Mouse (Mus musculus) stomach, postnatal 0 days (tissue): ENCODE results near the gene Usp16. TPM values are rescaled to one million over a fixed set of nuclear protein-coding genes. Genes with fewer than 3 reads are reported as not detected.

Experiments
- ATAC-seq: fragments of 200-750 bp; cut with Nextera tagmentation; 2 replicates; pipeline ENCODE4 v1.8.0; 2017; ENCODE audit not compliant: low FRiP score, low TSS enrichment
- DNase-seq: peaks from one replicate; pipeline ENCODE4 v3.0.0-alpha.2; 2016; ENCODE audit warnings: low spot score
- H3K27ac ChIP-seq: fragments of 300-500 bp; sonication (generic); replicated peaks from 2 replicates; pipeline ENCODE4 v1.5.1; 2014; ENCODE audit warnings: mild to moderate bottlenecking, control low read depth
- H3K27me3 ChIP-seq: fragments of 300-500 bp; sonication (generic); 2 replicates; pipeline ENCODE4 v1.6.1; 2014; ENCODE audit warnings: low read length; ENCODE audit not compliant: control insufficient read depth, insufficient read depth
- H3K36me3 ChIP-seq: fragments of 300-500 bp; sonication (generic); 2 replicates; pipeline ENCODE4 v1.6.1; 2014; ENCODE audit warnings: low read length, mixed read lengths; ENCODE audit not compliant: control insufficient read depth, insufficient read depth
- H3K4me1 ChIP-seq: fragments of 300-500 bp; sonication (generic); replicated peaks from 2 replicates; pipeline ENCODE4 v1.6.1; 2014; ENCODE audit warnings: antibody characterized with exemption; ENCODE audit not compliant: control insufficient read depth, insufficient read depth
- H3K4me2 ChIP-seq: fragments of 300-500 bp; sonication (generic); replicated peaks from 2 replicates; pipeline ENCODE4 v1.6.1; 2014; ENCODE audit warnings: low read depth, mild to moderate bottlenecking, control low read depth, moderate library complexity
- H3K4me3 ChIP-seq: fragments of 300-500 bp; sonication (generic); 2 replicates; pipeline ENCODE4 v1.5.1; 2014; ENCODE audit warnings: low read depth, low read length, control low read depth
- H3K9ac ChIP-seq: fragments of 300-500 bp; sonication (generic); 2 replicates; pipeline ENCODE4 v1.6.1; 2014; ENCODE audit warnings: mild to moderate bottlenecking, low read length, control low read depth, mixed read lengths
- H3K9me3 ChIP-seq: fragments of 300-500 bp; sonication (generic); 2 replicates; pipeline ENCODE4 v1.6.1; 2016; ENCODE audit warnings: low read length; ENCODE audit not compliant: control insufficient read depth
- CTCF ChIP-seq: IDR thresholded peaks from 2 replicates; pipeline ENCODE4 v1.5.1; 2016; ENCODE audit warnings: antibody characterized with exemption, low read depth, mild to moderate bottlenecking, moderate library complexity
- EP300 ChIP-seq: optimal IDR thresholded peaks from 2 replicates; pipeline ENCODE3; 2016; ENCODE audit warnings: antibody characterized with exemption
- WGBS: fragments of 180-500 bp; shearing (Covaris S2); extraction: QIAGEN DNeasy Blood & Tissue Kit; methylation state at CpG from one replicate; pipeline ENCODE4 v1.1.7; 2014; 5-methylcytosine and 5-hydroxymethylcytosine counted together
- polyA plus RNA-seq: library from polyadenylated mRNA; unstranded; fragments of >200 nt; fragmentation: Nextera tagmentation; extraction: Ambion mirVana; gene quantifications from 2 replicates; pipeline ENCODE4 v1.2.1, GENCODE M21; 2015

The Usp16 gene
- polyA plus RNA-seq, 1 experiment from 2014 or later = 37.0 TPM

DNA sequence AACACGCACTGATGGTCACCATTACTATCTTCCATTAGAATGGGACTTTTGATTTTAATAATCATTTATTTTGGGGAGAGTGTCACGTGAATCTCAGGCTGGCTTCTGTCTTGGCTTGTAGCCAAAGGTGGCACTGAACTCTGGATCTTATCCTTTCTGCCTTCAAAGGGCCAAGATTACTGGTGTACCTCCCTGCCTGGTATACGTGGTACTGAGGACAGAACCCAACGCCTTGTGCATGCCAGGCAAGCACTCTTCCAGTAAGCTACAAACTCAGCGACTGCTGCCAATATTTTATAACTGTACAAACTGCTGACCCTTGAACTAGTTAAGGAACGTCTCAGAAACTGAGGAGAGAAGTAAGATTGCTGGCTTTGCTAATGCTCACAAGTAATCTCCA is 19.6 kb upstream of the Usp16 start:
- H3K27ac ChIP-seq = no peak overlapping the region
- H3K4me3 ChIP-seq = no peak overlapping the region
- TF ChIP-seq EP300 (no peak), CTCF (no peak)
- no peak for ATAC-seq
- no peak for DNase-seq
- no peak overlapping the region for H3K9ac ChIP-seq
- no peak overlapping the region for H3K4me2 ChIP-seq
- no peaks in the 10 kb centered on the region for H3K9me3 ChIP-seq
- no peaks in the 10 kb centered on the region for H3K27me3 ChIP-seq
- 73% methylated on average over 6 of the region's 6 CpGs for WGBS
- H3K36me3 ChIP-seq = no peaks in the 10 kb centered on the region
- no peaks in the 10 kb centered on the region; the same call in 1 of the 2 replicates for H3K4me1 ChIP-seq

- Histone ChIP-seq H3K9ac (no peak overlapping the region), H3K4me3 (no peak overlapping the region), H3K9me3 (no peaks in the 10 kb centered on the region), H3K27me3 (no peaks in the 10 kb centered on the region), H3K36me3 (no peaks in the 10 kb centered on the region), H3K27ac (no peak overlapping the region), H3K4me2 (no peak overlapping the region), H3K4me1 (no peaks in the 10 kb centered on the region; the same call in 1 of the 2 replicates)
- TF ChIP-seq EP300 (no peak), CTCF (no peak)
- DNase-seq (no peak), ATAC-seq (no peak)
- 77% methylated on average over 13 of the region's 13 CpGs for WGBS
These were observed 18.9 kb upstream of the Usp16 start for GRCm38 (mm10) chr16:87435411-87436205.

- Histone ChIP-seq H3K4me3 (no peak overlapping the region), H3K9me3 (no peaks in the 10 kb centered on the region), H3K4me1 (no peaks in the 10 kb centered on the region; the same call in 1 of the 2 replicates), H3K9ac (no peak overlapping the region), H3K27me3 (no peaks in the 10 kb centered on the region), H3K4me2 (no peak overlapping the region), H3K36me3 (no peaks in the 10 kb centered on the region), H3K27ac (no peak overlapping the region)
- WGBS = 91% methylated on average over 21 of the region's 21 CpGs
- ATAC-seq (no peak), DNase-seq (no peak)
- TF ChIP-seq CTCF = no peak
These were observed 17.4 kb upstream of the Usp16 start for GRCm38 (mm10) chr16:87437096-87437495.

GRCm38 (mm10) chr16:87438697-87439096 is 15.8 kb upstream of the Usp16 start:
- no peak overlapping the region for H3K4me2 ChIP-seq
- 88% methylated on average over 8 of the region's 8 CpGs for WGBS
- no peaks in the 10 kb centered on the region; the same call in 1 of the 2 replicates for H3K4me1 ChIP-seq
- H3K36me3 ChIP-seq = no peaks in the 10 kb centered on the region
- no peak overlapping the region for H3K4me3 ChIP-seq
- TF ChIP-seq CTCF (no peak), EP300 (no peak)
- ATAC-seq = no peak
- no peak overlapping the region for H3K9ac ChIP-seq
- H3K27me3 ChIP-seq = no peaks in the 10 kb centered on the region
- no peak for DNase-seq
- H3K27ac ChIP-seq = no peak overlapping the region
- H3K9me3 ChIP-seq = no peaks in the 10 kb centered on the region

DNA sequence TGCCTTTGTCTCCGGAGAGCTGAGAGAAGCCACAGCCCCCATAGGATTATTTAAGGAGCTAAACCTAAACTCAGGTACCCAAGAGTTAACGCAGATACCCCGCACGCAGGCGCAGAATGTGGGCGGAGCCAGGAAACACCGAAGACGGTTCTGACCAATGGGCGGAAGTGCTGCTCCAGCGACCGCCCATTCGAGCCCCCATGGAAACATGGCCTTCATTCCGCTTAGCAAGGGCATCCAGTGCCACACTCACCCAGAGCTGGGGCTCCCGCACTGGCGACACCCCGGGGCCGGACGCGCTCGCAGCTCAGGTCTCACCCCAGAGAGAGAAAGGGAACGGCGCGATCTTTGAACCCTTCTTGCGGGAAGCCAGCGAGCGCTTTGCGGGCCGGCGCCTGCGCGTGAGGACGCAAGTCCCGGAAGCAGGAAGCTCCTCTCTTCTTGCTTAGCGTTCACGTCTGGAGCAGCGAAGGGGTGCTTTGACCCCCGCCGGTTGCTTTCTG is 14.3 kb upstream of the Usp16 start, which contains the start of gene Rwdd2b:
TSS of gene Rwdd2b (minus strand) at position 390 of the 503 bp plus-strand sequence.
- TF ChIP-seq EP300 (no peak), CTCF (no peak)
- Histone ChIP-seq H3K4me3 (peak within 1 kb of the TSS; percentile 71), H3K27me3 (no peaks in the 10 kb centered on the region), H3K4me2 (peak within 1 kb of the TSS; percentile 70), H3K9ac (peak within 1 kb of the TSS; percentile 81), H3K4me1 (no peaks in the 10 kb centered on the region; the same call in 1 of the 2 replicates), H3K36me3 (no peaks in the 10 kb centered on the region), H3K9me3 (no peaks in the 10 kb centered on the region), H3K27ac (peak within 1 kb of the TSS; percentile 93)
- ATAC-seq (peak; percentile 96), DNase-seq (peak; percentile 94)
- under 1% methylated on average over 38 of the region's 38 CpGs for WGBS

DNA sequence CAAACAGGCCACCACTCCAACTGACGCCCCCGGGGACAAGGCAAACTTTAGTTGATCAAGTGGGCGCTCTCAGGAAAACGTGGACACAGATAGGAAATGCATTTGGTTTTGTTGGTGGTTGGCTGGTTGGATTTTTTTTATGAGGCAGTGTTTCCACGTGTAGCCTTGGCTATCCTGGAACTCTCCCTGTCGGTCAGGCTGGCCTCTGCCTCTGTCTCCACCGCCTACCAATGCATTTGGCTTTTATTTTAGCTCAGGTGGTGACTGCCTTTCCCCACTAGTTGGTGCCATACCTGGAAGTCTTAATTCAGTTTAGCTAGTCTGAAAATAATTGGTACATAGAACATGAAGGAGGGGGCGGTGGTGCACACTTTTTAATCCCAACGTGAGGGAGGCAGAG is 13.4 kb upstream of the Usp16 start:
- DNase-seq = peak; percentile 48
- Histone ChIP-seq H3K4me2 (peak overlapping the region; percentile 70), H3K27me3 (no peaks in the 10 kb centered on the region), H3K4me3 (peak overlapping the region; percentile 71), H3K9ac (peak overlapping the region; percentile 81), H3K27ac (no peak overlapping the region; the same call in 1 of the 2 replicates), H3K36me3 (no peaks in the 10 kb centered on the region), H3K4me1 (no peaks in the 10 kb centered on the region; the same call in 1 of the 2 replicates), H3K9me3 (no peaks in the 10 kb centered on the region)
- 17% methylated on average over 9 of the region's 9 CpGs for WGBS
- ATAC-seq = peak; percentile 46; the same call in 1 of the 2 replicates
- no peak for TF ChIP-seq EP300
- TF ChIP-seq CTCF = peak; percentile 65
